Mouse (Mus musculus): ENCODE results near the gene Ripor3. TPM values are rescaled to one million over a fixed set of nuclear protein-coding genes. Genes with fewer than 3 reads are reported as not detected.

Ripor3 gene
- total RNA-seq, 2 experiments from 2014 or later: 0.33 to 0.59 TPM

GRCm38 (mm10) chr2:167958082-167958788 lies 52.2 kb downstream of the Ripor3 start:
- no peak for DNase-seq (ENCODE audit: low spot score in 2 of 2)

DNA sequence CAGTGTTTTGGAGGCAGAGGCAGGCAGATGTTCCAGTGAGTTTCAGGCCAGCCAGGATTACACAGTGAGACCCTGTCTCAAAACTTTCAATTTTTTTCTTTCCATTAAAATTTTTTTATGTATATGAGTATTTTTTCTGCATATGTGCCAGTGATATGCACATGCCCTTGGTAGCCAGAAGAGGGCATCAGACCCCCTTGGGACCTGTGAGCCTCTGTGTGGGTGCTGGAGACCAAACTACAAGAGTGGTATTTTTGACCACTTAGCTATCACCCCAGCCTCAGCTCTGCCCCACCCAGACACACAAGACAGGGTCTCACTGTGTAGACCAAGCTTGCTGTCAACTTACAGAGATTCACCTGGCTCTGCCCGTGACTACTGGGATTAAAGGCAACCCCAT lies 52.9 kb downstream of the Ripor3 start:
- DNase-seq (ENCODE audit: low spot score in 2 of 2): no peak

DNA sequence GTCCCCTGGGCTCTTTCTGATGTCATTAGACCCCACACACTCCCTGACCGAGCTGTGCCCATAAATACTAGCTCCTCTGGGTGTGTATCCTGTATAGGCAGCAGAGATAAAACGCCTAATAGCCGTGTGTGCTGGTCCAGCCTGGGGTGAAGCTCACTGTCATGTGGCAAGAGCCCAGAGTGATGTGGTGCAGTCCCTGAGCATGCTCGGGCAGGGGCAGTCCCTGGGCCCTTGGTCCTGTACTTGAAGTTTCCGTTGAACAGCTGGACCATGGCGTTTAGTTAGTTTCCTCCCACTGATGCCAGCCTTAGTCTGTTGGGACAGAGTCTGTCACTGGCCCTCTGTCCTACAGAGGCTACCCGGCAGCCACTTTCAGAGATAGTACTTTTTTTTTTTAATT lies 55.5 kb downstream of the Ripor3 start:
- no peak for DNase-seq (ENCODE audit: low spot score in 2 of 2)

DNA sequence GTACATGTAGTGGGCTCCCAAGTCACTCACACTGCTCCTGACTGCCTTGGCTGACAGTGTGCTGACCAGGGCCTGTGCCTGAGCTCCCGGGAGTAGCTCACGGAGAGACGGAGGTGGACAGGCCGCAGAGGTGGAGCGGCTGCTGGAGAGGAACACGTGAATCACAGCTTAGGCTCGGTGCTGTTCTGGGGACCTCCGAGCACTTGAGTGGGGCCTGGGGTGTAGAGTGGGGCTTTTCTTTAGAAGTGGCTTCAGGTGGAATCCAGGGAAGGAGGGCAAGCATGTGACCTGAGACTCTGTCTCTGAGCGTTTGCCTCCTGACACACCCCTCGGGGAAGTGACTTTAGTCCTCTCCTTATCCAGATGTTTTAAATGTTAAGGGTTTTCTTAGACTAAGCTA lies 56.6 kb downstream of the Ripor3 start:
- no peak for DNase-seq (ENCODE audit: low spot score in 2 of 2)

- no peak for DNase-seq (ENCODE audit: low spot score in 2 of 2)
Measured at GRCm38 (mm10) chr2:167951301-167952211, 58.9 kb downstream of the Ripor3 start.

DNA sequence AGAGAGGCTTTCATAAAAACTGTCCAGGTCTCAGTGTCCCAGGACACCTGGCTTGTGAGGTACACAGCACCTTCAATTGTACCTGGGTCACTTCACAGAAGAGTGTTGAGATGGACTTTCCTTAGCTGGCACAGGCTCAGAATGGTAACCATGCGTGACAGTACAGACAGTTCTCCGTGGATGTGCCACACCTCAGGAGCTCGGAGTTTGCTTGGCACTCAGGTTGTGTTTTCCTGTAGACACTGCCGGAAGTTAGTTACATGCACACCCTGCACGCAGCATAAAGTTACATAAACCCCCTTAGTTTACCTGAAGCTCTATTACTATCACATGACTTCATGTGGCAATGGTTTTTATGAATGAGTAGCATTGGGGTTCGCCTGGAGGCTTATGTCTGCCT lies 59.7 kb downstream of the Ripor3 start:
- no peak for DNase-seq (ENCODE audit: low spot score in 2 of 2)

GRCm38 (mm10) chr2:167949808-167950207 lies 60.6 kb downstream of the Ripor3 start:
- DNase-seq (ENCODE audit: low spot score in 2 of 2): no peak

GRCm38 (mm10) chr2:167949250-167949649 lies 61.2 kb downstream of the Ripor3 start:
- DNase-seq (ENCODE audit: low spot score in 2 of 2): no peak

DNA sequence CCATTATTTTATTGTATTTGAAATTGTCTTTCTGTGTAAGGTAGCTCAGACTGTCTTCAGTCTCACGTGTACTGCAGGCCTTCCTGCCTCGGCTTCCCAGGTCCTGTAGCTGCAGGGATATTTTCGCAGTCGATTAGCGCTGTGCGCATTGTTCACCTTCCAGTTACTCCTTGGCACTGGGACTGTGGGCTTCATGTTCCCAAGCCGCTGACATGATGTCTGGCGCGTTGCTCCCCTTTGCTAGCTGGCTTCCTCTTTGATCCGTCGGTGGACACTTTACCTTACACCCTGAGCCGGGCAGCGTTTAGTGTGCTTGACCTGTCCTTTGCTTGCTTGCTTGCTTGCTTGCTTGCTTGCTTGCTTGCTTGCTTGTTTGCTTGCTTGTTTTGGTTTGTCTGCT lies 61.9 kb downstream of the Ripor3 start:
- DNase-seq (ENCODE audit: low spot score in 2 of 2): no peak

DNA sequence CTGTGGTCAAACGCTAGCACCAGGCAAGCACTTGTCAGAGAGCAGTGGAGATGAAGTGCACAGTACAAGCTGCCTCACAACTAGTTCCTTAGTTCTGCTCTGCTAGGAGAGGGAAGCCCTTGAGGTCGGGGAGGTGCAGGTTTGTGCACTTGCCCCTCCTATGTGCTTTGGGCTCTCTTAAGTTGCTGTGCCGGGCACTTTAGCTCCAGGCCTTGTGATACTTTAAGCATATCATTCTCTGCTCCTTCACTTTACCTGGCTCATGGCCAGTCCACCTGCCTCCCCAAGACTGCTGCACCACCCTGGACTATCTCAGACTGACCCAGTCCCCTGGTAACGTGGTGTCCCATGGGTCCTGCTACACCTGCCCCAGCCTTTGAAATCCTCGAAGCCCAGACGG lies 62.4 kb downstream of the Ripor3 start:
- no peak for DNase-seq (ENCODE audit: low spot score in 2 of 2)

- DNase-seq (ENCODE audit: low spot score in 2 of 2): no peak
Measured at GRCm38 (mm10) chr2:167947251-167947650, 63.2 kb downstream of the Ripor3 start.

DNA sequence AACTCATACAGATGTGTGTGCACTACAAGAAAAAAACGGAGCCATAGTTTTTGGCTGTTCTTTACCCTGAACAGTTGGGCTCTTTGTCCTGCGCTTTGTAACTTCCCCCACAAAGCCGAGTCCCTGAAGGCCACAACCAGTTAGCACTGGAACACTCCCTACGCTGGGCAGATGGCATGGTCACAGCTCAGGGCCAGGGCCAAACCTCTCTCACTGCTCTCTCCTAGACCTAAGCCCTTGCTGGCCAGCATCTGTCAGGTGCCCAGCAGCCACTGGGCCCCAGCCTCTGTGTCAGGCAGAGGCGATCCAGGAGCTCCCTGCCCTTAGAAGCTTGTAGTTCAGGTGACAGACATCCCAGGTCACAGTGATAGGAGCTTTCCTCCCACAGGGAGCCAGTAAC lies 65.0 kb downstream of the Ripor3 start:
- DNase-seq (ENCODE audit: low spot score in 2 of 2): no peak

DNA sequence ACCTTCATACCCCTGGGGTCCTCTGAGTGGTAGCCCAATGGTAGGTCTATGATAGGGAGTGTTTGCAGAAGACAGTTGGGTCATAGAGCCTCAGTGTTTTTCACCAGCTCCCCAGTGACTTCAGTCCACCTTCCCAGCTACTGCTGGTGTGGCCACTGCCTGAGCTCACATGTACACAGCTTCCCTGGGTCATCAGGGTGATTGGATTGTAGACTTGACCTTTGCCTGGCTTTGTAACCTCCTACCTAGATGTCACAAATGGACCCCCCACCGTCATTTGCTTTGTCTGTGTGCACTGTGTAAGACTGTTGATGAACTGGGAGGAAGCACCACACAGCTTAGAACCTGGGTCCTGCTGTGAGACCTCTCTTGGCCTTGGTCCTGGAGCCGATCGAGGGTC lies 66.2 kb downstream of the Ripor3 start:
- no peak for DNase-seq (ENCODE audit: low spot score in 2 of 2)

GRCm38 (mm10) chr2:167942926-167943633 lies 67.3 kb downstream of the Ripor3 start:
- peak; percentile 35 to 40 for DNase-seq (ENCODE audit: low spot score in 2 of 2)

GRCm38 (mm10) chr2:167942199-167942925 lies 68.1 kb downstream of the Ripor3 start:
- peak; percentile 69 to 82 for DNase-seq (ENCODE audit: low spot score in 2 of 2)

DNA sequence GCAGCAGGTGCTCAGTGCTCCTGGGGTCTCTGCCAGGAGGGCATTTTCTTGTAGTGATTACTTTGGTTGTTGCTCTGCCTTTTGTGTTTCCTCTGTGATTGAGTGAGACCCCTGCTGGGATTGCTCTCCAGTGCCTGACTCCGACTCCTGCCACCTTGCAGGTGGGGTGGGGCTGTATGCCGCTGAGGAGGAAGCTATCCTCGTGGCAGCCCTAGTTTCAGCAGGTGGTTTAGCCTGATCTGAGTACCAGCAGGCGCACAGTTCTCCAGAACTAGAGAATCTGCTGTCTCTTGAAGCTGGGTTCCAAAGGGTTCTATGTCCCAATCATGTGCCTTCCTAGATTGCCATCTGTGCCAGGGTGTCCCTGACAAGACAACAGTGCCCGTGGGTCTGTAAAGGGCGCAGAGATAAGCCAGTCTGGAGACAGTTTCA lies 68.7 kb downstream of the Ripor3 start:
- DNase-seq (ENCODE audit: low spot score in 2 of 2): no peak

- DNase-seq (ENCODE audit: low spot score in 2 of 2): no peak
Measured at GRCm38 (mm10) chr2:167941320-167941719, 69.1 kb downstream of the Ripor3 start.

DNA sequence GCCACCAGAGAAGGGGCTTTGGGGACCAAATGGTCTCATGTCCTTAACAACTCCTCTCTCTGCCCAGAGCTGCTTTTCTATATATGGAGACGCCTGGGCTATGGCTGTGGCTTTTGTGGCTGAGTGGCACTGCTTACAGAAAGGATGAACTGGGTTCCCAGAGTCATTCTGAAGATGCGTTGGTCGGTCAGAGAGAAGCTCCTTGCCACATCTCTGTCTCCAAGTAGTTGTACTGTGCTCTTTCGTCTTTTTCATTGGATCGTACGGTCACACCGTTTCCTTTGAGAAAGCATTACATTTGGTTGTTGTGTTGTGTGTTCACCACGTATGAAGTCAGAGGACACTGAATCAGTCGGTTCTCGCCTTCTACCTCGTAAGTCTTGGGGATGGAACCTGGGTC lies 69.8 kb downstream of the Ripor3 start:
- no peak for DNase-seq (ENCODE audit: low spot score in 2 of 2)

DNA sequence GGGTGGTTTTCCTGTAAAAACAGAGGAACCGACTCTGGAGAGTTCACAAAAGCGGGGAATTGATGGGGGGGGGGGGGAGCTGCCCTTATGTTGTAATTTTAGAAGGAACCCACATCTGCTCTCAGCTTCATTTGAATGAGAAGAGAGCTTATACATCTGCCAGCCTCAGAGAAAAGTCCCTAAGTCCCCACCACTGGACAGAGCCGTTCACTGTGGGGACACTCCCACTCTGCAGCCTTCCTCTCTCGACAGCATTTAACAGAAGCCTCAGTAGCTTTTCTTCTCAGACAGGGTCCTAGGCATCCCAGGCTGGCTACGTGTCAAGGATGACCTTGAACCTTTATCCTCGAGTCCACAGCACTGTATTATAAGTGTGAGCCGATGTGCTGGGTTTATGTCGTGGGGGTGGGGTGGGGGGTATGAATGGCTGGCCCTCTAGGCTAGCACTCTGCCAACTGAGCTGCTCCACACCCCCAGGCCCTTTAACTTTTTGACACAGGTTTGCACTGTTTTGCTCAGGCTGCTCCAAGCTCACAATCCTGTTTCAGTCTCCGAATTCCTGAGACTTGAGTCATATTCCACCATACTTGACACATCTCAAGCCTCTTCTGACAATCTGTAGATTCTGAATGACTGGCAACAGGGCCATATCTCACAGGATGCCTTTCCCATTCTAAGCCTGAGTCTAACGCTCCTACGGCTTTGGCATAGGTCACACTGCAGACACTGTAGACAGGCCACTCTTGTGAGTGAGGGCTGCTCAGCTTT lies 70.6 kb downstream of the Ripor3 start:
- DNase-seq (ENCODE audit: low spot score in 2 of 2): no peak

GRCm38 (mm10) chr2:167939204-167939603 lies 71.2 kb downstream of the Ripor3 start:
- no peak for DNase-seq (ENCODE audit: low spot score in 2 of 2)
